Mouse (Mus musculus) myocyte (in vitro differentiated cells): Measurements from ENCODE around the gene Cib1.

ENCODE experiments used
- MAX ChIP-seq: IDR thresholded peaks from one replicate; pipeline ENCODE4 v1.6.1; 2011; ENCODE audit warnings: low read depth, mild to moderate bottlenecking, control low read depth
- MYOD1 ChIP-seq, 3 experiments: IDR thresholded peaks; one replicate each; pipeline ENCODE4 v1.6.1; 2011; ENCODE audit warnings: control low read depth in 2 of 3, low read depth in 2 of 3, mild to moderate bottlenecking in 2 of 3, moderate library complexity in 1 of 3; ENCODE audit not compliant: insufficient read length in 2 of 3, control insufficient read depth in 1 of 3
- POLR2A ChIP-seq: IDR thresholded peaks from one replicate; pipeline ENCODE4 v1.6.1; 2011; ENCODE audit warnings: low read depth, mild to moderate bottlenecking, control low read depth, moderate library complexity; ENCODE audit not compliant: insufficient read length
- POLR2AphosphoS2 ChIP-seq: IDR thresholded peaks from one replicate; pipeline ENCODE4 v1.6.1; 2011; ENCODE audit warnings: low read depth, control low read depth; ENCODE audit not compliant: insufficient read length
- SRF ChIP-seq: IDR thresholded peaks from one replicate; pipeline ENCODE4 v1.6.1; 2011; ENCODE audit warnings: low read depth; ENCODE audit not compliant: control insufficient read depth, insufficient read length

GRCm38 (mm10) chr7:80252437-80252836 is 19.8 kb upstream of the Cib1 start:
- TF ChIP-seq POLR2A (no peak), SRF (no peak), MYOD1 (IDR thresholded peaks at IDR 0.05; ENCODE audit: control insufficient read depth in 1 of 3, insufficient read length in 2 of 3, low read depth in 2 of 3) (no peak), POLR2AphosphoS2 (no peak), MAX (no peak)
